Mouse (Mus musculus): Measurements from ENCODE around the gene Inhbe. TPM values are rescaled to one million over a fixed set of nuclear protein-coding genes. Genes with fewer than 3 reads are reported as not detected.
"Not testable (repeated sequence)": the region's sequence is repeated elsewhere in the genome, so short reads cannot be mapped to it uniquely, and the experiment has no call there.

Inhbe gene
- polyA plus RNA-seq, 1 experiment from 2014 or later = 0.04 TPM

GRCm38 (mm10) chr10:127310523-127311475, 43.4 kb downstream of the Inhbe start:
- Histone ChIP-seq H3K27ac (ENCODE audit: low read length) (peak overlapping the region; percentile 44), H3K4me3 (ENCODE audit: low read depth, low read length) (peak overlapping the region; percentile 52), H3K27me3 (ENCODE audit: control insufficient read depth, insufficient read depth, low read depth, low read length) (no peaks in the 10 kb centered on the region), H3K9ac (ENCODE audit: low read depth, low read length) (peak overlapping the region; percentile 69), H3K4me2 (ENCODE audit: low read length) (peak overlapping the region; percentile 76), H3K9me3 (replicated peaks; ENCODE audit: control insufficient read depth, low read length, poor library complexity, severe bottlenecking) (no peaks in the 10 kb centered on the region), H3K4me1 (ENCODE audit: control insufficient read depth, insufficient read depth, low read length) (peaks cover 13% of the 10 kb centered on the region), H3K36me3 (ENCODE audit: control insufficient read depth, insufficient read depth, low read length) (peaks cover 24% of the 10 kb centered on the region)
- 39% methylated on average over 23 of the region's 23 CpGs for WGBS
- peak; percentile 47 for ATAC-seq

GRCm38 (mm10) chr10:127309167-127309566, 45.0 kb downstream of the Inhbe start:
- 83% methylated on average over 3 of the region's 3 CpGs for WGBS
- H3K9me3 ChIP-seq (replicated peaks; ENCODE audit: control insufficient read depth, low read length, poor library complexity, severe bottlenecking); ATAC-seq; H3K27ac ChIP-seq (ENCODE audit: low read length); H3K4me3 ChIP-seq (ENCODE audit: low read depth, low read length); H3K4me2 ChIP-seq (ENCODE audit: low read length); H3K9ac ChIP-seq (ENCODE audit: low read depth, low read length); H3K27me3 ChIP-seq (ENCODE audit: control insufficient read depth, insufficient read depth, low read depth, low read length): not testable (repeated sequence)
- Histone ChIP-seq H3K36me3 (ENCODE audit: control insufficient read depth, insufficient read depth, low read length) (peaks cover 32% of the 10 kb centered on the region), H3K4me1 (ENCODE audit: control insufficient read depth, insufficient read depth, low read length) (peaks cover 13% of the 10 kb centered on the region)

- H3K9ac ChIP-seq (ENCODE audit: low read depth, low read length) = no peak overlapping the region
- 95% methylated on average over 11 of the region's 11 CpGs for WGBS
- H3K27ac ChIP-seq (ENCODE audit: low read length) = no peak overlapping the region
- no peaks in the 10 kb centered on the region for H3K27me3 ChIP-seq (ENCODE audit: control insufficient read depth, insufficient read depth, low read depth, low read length)
- no peaks in the 10 kb centered on the region for H3K9me3 ChIP-seq (replicated peaks; ENCODE audit: control insufficient read depth, low read length, poor library complexity, severe bottlenecking)
- no peaks in the 10 kb centered on the region for H3K4me1 ChIP-seq (ENCODE audit: control insufficient read depth, insufficient read depth, low read length)
- no peak overlapping the region for H3K4me3 ChIP-seq (ENCODE audit: low read depth, low read length)
- no peak overlapping the region for H3K4me2 ChIP-seq (ENCODE audit: low read length)
- no peak for ATAC-seq
- peaks cover 56% of the 10 kb centered on the region for H3K36me3 ChIP-seq (ENCODE audit: control insufficient read depth, insufficient read depth, low read length)
These were observed 51.1 kb downstream of the Inhbe start for GRCm38 (mm10) chr10:127303136-127303535.

GRCm38 (mm10) chr10:127300361-127300760, 53.9 kb downstream of the Inhbe start:
- no peaks in the 10 kb centered on the region for H3K27me3 ChIP-seq (ENCODE audit: control insufficient read depth, insufficient read depth, low read depth, low read length)
- no peaks in the 10 kb centered on the region for H3K4me1 ChIP-seq (ENCODE audit: control insufficient read depth, insufficient read depth, low read length)
- no peak overlapping the region for H3K27ac ChIP-seq (ENCODE audit: low read length)
- ATAC-seq = no peak
- WGBS = 98% methylated on average over 6 of the region's 6 CpGs
- H3K4me3 ChIP-seq (ENCODE audit: low read depth, low read length) = no peak overlapping the region
- peaks cover 49% of the 10 kb centered on the region for H3K36me3 ChIP-seq (ENCODE audit: control insufficient read depth, insufficient read depth, low read length)
- H3K9ac ChIP-seq (ENCODE audit: low read depth, low read length) = no peak overlapping the region
- no peaks in the 10 kb centered on the region for H3K9me3 ChIP-seq (replicated peaks; ENCODE audit: control insufficient read depth, low read length, poor library complexity, severe bottlenecking)
- no peak overlapping the region for H3K4me2 ChIP-seq (ENCODE audit: low read length)

Other genes starting within 250 kb of the Inhbe start
- 132 and 138 TPM in 2 replicates for gene Os9, start 233.3 kb downstream of the Inhbe start, polyA plus RNA-seq (2015; fragmentation: Nextera tagmentation; extraction: Ambion mirVana)
- 60.7 and 71.7 TPM in 2 replicates for gene B4galnt1, start 189.2 kb downstream of the Inhbe start, polyA plus RNA-seq (2015; fragmentation: Nextera tagmentation; extraction: Ambion mirVana)
- gene Slc26a10, start 173.8 kb downstream of the Inhbe start, polyA plus RNA-seq (2015; fragmentation: Nextera tagmentation; extraction: Ambion mirVana) = 1.1 and 1.2 TPM in 2 replicates
- gene Arhgef25, start 164.3 kb downstream of the Inhbe start, polyA plus RNA-seq (2015; fragmentation: Nextera tagmentation; extraction: Ambion mirVana) = 19.6 and 20.2 TPM in 2 replicates
- gene Dtx3, start 158.7 kb downstream of the Inhbe start, polyA plus RNA-seq (2015; fragmentation: Nextera tagmentation; extraction: Ambion mirVana) = 254 and 255 TPM in 2 replicates
- 16.9 and 18.4 TPM in 2 replicates for gene Pip4k2c, start 142.8 kb downstream of the Inhbe start, polyA plus RNA-seq (2015; fragmentation: Nextera tagmentation; extraction: Ambion mirVana)
- 113 and 120 TPM in 2 replicates for gene Kif5a, start 91.1 kb downstream of the Inhbe start, polyA plus RNA-seq (2015; fragmentation: Nextera tagmentation; extraction: Ambion mirVana)
- gene Dctn2, start 88.0 kb downstream of the Inhbe start, polyA plus RNA-seq (2015; fragmentation: Nextera tagmentation; extraction: Ambion mirVana) = 332 and 345 TPM in 2 replicates
- gene Mbd6, start 65.4 kb downstream of the Inhbe start, polyA plus RNA-seq (2015; fragmentation: Nextera tagmentation; extraction: Ambion mirVana) = 12.6 and 15.3 TPM in 2 replicates
- gene Mars, start 42.6 kb downstream of the Inhbe start, polyA plus RNA-seq (2015; fragmentation: Nextera tagmentation; extraction: Ambion mirVana) = 123 and 128 TPM in 2 replicates
- 0.46 and 0.75 TPM in 2 replicates for gene Arhgap9, start 32.4 kb downstream of the Inhbe start, polyA plus RNA-seq (2015; fragmentation: Nextera tagmentation; extraction: Ambion mirVana)
- gene Gli1, start 12.4 kb downstream of the Inhbe start, polyA plus RNA-seq (2015; fragmentation: Nextera tagmentation; extraction: Ambion mirVana) = 0.92 and 1.3 TPM in 2 replicates
- 0.15 TPM in 1 of 2 replicates, not detected in the other for gene Inhbc, start 16.0 kb upstream of the Inhbe start, polyA plus RNA-seq (2015; fragmentation: Nextera tagmentation; extraction: Ambion mirVana)
- 35.2 and 35.9 TPM in 2 replicates for gene R3hdm2, start 25.9 kb upstream of the Inhbe start, polyA plus RNA-seq (2015; fragmentation: Nextera tagmentation; extraction: Ambion mirVana)
- 1.3 and 2.1 TPM in 2 replicates for gene Stac3, start 147.3 kb upstream of the Inhbe start, polyA plus RNA-seq (2015; fragmentation: Nextera tagmentation; extraction: Ambion mirVana)
- gene Ndufa4l2, start 160.6 kb upstream of the Inhbe start, polyA plus RNA-seq (2015; fragmentation: Nextera tagmentation; extraction: Ambion mirVana) = 17.6 and 19.7 TPM in 2 replicates
- gene Shmt2, start 168.0 kb upstream of the Inhbe start, polyA plus RNA-seq (2015; fragmentation: Nextera tagmentation; extraction: Ambion mirVana) = 45.0 and 45.6 TPM in 2 replicates
- gene Nxph4, start 180.1 kb upstream of the Inhbe start, polyA plus RNA-seq (2015; fragmentation: Nextera tagmentation; extraction: Ambion mirVana) = 62.1 and 66.7 TPM in 2 replicates